Comparison of ENCODE assay signal across 8 mouse cellular contexts in the genomic region with DNA sequence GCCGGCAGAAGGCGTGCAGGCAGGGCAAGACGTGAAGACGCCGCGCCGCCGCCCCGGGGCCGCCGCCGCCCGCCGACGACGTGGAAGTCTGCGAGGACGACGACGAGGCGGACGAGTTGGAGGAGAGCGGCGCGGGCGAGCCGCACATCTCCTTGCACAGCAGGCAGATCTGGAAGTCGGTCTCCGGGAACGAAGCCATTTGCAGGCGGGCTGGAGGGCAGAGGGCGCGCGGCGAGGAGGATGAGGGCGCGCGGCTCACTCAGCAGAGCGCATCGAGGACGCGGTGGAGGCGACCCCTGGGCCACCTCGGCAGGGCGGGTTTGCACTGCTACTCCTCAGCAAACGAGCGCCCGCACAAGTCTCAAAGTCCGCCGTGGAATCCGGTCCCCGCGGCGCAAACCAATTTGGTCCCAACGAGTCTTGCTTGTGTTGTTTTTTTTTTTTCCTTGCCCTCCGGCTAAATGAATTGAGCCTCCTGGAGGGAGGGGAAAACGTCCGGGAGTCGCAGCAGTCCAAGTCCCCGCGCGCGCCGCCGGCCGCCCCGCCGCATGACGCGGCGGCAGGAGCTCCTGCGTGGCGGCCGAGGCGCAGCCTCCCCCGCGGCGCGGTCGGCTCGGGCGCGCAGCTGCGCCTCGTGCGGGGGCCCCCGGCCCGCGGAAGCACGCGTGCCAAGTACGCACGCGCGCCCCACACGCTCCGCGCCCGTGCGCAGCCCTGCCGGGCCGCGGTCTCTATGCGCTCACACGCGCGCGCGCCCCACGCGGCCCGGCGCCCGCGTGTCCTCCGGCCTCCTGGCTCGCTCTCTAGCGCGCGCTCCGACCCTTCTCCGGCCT. TPM values are rescaled to one million over a fixed set of nuclear protein-coding genes. Genes with fewer than 3 reads are reported as not detected.
DNase-seq lines count a peak whose midpoint lies in the region; ATAC-seq and TF ChIP-seq lines count a peak whose summit lies in the region.

No protein-coding gene starts in this region.

- peaks cover 19% of the 10 kb centered on the region for H3K4me1 ChIP-seq in heart, postnatal 0 days (ENCODE audit: control insufficient read depth, insufficient read depth)
- peaks cover 42% of the 10 kb centered on the region for H3K4me1 ChIP-seq in forebrain, embryonic 12.5 days
- H3K4me1 ChIP-seq in limb, embryonic 14.5 days (ENCODE audit: control insufficient read depth, insufficient read depth, low read length): 0 out of 2 replicates have a peak, but pooled peaks cover 6% of the 10 kb centered on the region

- no peak for ATAC-seq in heart, postnatal 0 days (ENCODE audit: insufficient read depth, low read depth)
- ATAC-seq in forebrain, embryonic 12.5 days (ENCODE audit: low FRiP score): peak; percentile 57
- ATAC-seq in limb, embryonic 14.5 days (ENCODE audit: low FRiP score, low read depth): peak; percentile 39; the same call in 1 of the 2 replicates
- ATAC-seq in erythroid progenitor cell, adult 5-6 weeks (replicated peaks; ENCODE audit: low FRiP score, poor library complexity, severe bottlenecking): no peak

- no peaks in the 10 kb centered on the region for H3K36me3 ChIP-seq in heart, postnatal 0 days (replicated peaks; ENCODE audit: control insufficient read depth, insufficient read depth, low read length)
- H3K36me3 ChIP-seq in forebrain, embryonic 12.5 days (replicated peaks): no peaks in the 10 kb centered on the region
- H3K36me3 ChIP-seq in limb, embryonic 14.5 days (ENCODE audit: control insufficient read depth, insufficient read depth, low read length): no peaks in the 10 kb centered on the region

- H3K27me3 ChIP-seq in heart, postnatal 0 days (ENCODE audit: control insufficient read depth, insufficient read depth, low read length): peaks cover 81% of the 10 kb centered on the region
- peaks cover 68% of the 10 kb centered on the region for H3K27me3 ChIP-seq in forebrain, embryonic 12.5 days
- peaks cover 32% of the 10 kb centered on the region; the same call in 1 of the 2 replicates for H3K27me3 ChIP-seq in limb, embryonic 14.5 days (ENCODE audit: control insufficient read depth, insufficient read depth, low read length)

- TF ChIP-seq EP300 in heart, postnatal 0 days (IDR thresholded peaks at IDR 0.05; ENCODE audit: low read depth): no peak

- intact Hi-C loops in heart, postnatal 14 days (cut with DNase I): no loop called here

- DNase-seq in heart, postnatal 0 days (ENCODE audit: low spot score): no peak
- no peak for DNase-seq in heart, postnatal 14 days
- DNase-seq in R1 (ENCODE audit: low read depth, low spot score): peak; percentile 81
- DNase-seq in limb, embryonic 14.5 days (ENCODE audit: low spot score): no peak
- peak; percentile 71 for DNase-seq in retina, embryonic 14.5 days (ENCODE audit: low spot score)
- DNase-seq in layer of hippocampus, adult 11-12 months (ENCODE audit: low spot score): no peak

- H3K4me3 ChIP-seq in heart, postnatal 0 days (ENCODE audit: low read depth, low read length): peak overlapping the region; percentile 52
- H3K4me3 ChIP-seq in forebrain, embryonic 12.5 days (replicated peaks): peak overlapping the region; percentile 52
- H3K4me3 ChIP-seq in limb, embryonic 14.5 days (replicated peaks; ENCODE audit: low read length): peak overlapping the region; percentile 62

- no peak overlapping the region for H3K9ac ChIP-seq in heart, postnatal 0 days (replicated peaks; ENCODE audit: low read depth, low read length)
- H3K9ac ChIP-seq in forebrain, embryonic 12.5 days: peak overlapping the region; percentile 57
- peak overlapping the region; percentile 66 for H3K9ac ChIP-seq in limb, embryonic 14.5 days (ENCODE audit: low read depth, low read length, severe bottlenecking)

- under 1% methylated on average over 107 of the region's 122 CpGs for WGBS in heart, postnatal 0 days
- under 1% methylated on average over 95 of the region's 122 CpGs for WGBS in forebrain, embryonic 12.5 days
- under 1% methylated on average over 96 of the region's 122 CpGs for WGBS in limb, embryonic 14.5 days

- peak overlapping the region; percentile 87 for H3K4me2 ChIP-seq in heart, postnatal 0 days (ENCODE audit: low read depth, low read length)
- H3K4me2 ChIP-seq in forebrain, embryonic 12.5 days: peak overlapping the region; percentile 89
- peak overlapping the region; percentile 94 for H3K4me2 ChIP-seq in limb, embryonic 14.5 days (replicated peaks; ENCODE audit: low read depth, low read length, severe bottlenecking)

- TF ChIP-seq POLR2A in limb, embryonic 14.5 days (IDR thresholded peaks at IDR 0.05; ENCODE audit: borderline replicate concordance, extremely low read depth, insufficient read depth, insufficient read length): no peak

- TF ChIP-seq CTCF in heart, postnatal 0 days (IDR thresholded peaks at IDR 0.05; ENCODE audit: low read depth): no peak

- no peaks in the 10 kb centered on the region for H3K9me3 ChIP-seq in heart, postnatal 0 days (replicated peaks; ENCODE audit: control insufficient read depth, low read length)
- H3K9me3 ChIP-seq in forebrain, embryonic 12.5 days: no peaks in the 10 kb centered on the region
- no peaks in the 10 kb centered on the region for H3K9me3 ChIP-seq in limb, embryonic 14.5 days (ENCODE audit: control insufficient read depth, low read length)

- no peak overlapping the region for H3K27ac ChIP-seq in heart, postnatal 0 days (ENCODE audit: low read depth)
- H3K27ac ChIP-seq in forebrain, embryonic 12.5 days: peak overlapping the region; percentile 65; the same call in 1 of the 2 replicates
- H3K27ac ChIP-seq in limb, embryonic 14.5 days (replicated peaks; ENCODE audit: low read depth, low read length): peak overlapping the region; percentile 55

RNA-seq across cellular contexts. Expression of gene Trim71, which starts 1.0 kb away (rescaled TPM):
- total RNA-seq in heart, postnatal 0 days (2014; rRNA removed; ENCODE audit: low replicate concordance): under 0.01 and 0.04 TPM in 2 replicates
- polyA plus RNA-seq in heart, postnatal 0 days (2015; fragmentation: Nextera tagmentation; extraction: Ambion mirVana): not detected in 2 replicates
- total RNA-seq in heart, postnatal 14 days (2021): not detected
- 0.36 and 0.52 TPM in 2 replicates for polyA plus RNA-seq in forebrain, embryonic 12.5 days (2016; fragmentation: Nextera tagmentation; extraction: Ambion mirVana)
- polyA plus RNA-seq in limb, embryonic 14.5 days (2012; rRNA removed): 0.33 and 0.50 TPM in 2 replicates
- 0.26 TPM in 2 replicates for polyA plus RNA-seq in limb, embryonic 14.5 days (2014; fragmentation: Nextera tagmentation; extraction: Ambion mirVana)
- total RNA-seq in erythroid progenitor cell, adult 5-6 weeks (2015; ENCODE audit: low replicate concordance): not detected in 2 replicates
- not detected in 2 replicates for total RNA-seq in erythroid progenitor cell, adult 5-6 weeks (2017; ENCODE audit: low replicate concordance)

RNA-seq across cellular contexts. Expression of gene C130032M10Rik, which starts 47.6 kb away (rescaled TPM):
- 5.7 TPM in 1 of 2 replicates, not detected in the other for total RNA-seq in heart, postnatal 0 days (2014; rRNA removed; ENCODE audit: low replicate concordance)
- 0.22 and 0.44 TPM in 2 replicates for polyA plus RNA-seq in heart, postnatal 0 days (2015; fragmentation: Nextera tagmentation; extraction: Ambion mirVana)
- total RNA-seq in heart, postnatal 14 days (2021): not detected
- not detected in 2 replicates for polyA plus RNA-seq in forebrain, embryonic 12.5 days (2016; fragmentation: Nextera tagmentation; extraction: Ambion mirVana)
- polyA plus RNA-seq in limb, embryonic 14.5 days (2012; rRNA removed): 1.9 and 2.0 TPM in 2 replicates
- 1.3 and 3.4 TPM in 2 replicates for polyA plus RNA-seq in limb, embryonic 14.5 days (2014; fragmentation: Nextera tagmentation; extraction: Ambion mirVana)
- not detected in 2 replicates for total RNA-seq in erythroid progenitor cell, adult 5-6 weeks (2015; ENCODE audit: low replicate concordance)
- total RNA-seq in erythroid progenitor cell, adult 5-6 weeks (2017; ENCODE audit: low replicate concordance): not detected in 2 replicates

RNA-seq across cellular contexts. Expression of gene Ccr4, which starts 58.4 kb away (rescaled TPM):
- total RNA-seq in heart, postnatal 0 days (2014; rRNA removed; ENCODE audit: low replicate concordance): not detected in 2 replicates
- not detected in 2 replicates for polyA plus RNA-seq in heart, postnatal 0 days (2015; fragmentation: Nextera tagmentation; extraction: Ambion mirVana)
- total RNA-seq in heart, postnatal 14 days (2021): under 1 TPM in 1 of 2 experiments, not detected in 1; 0.68 TPM
- not detected in 2 replicates for polyA plus RNA-seq in forebrain, embryonic 12.5 days (2016; fragmentation: Nextera tagmentation; extraction: Ambion mirVana)
- 1.2 and 2.5 TPM in 2 replicates for polyA plus RNA-seq in limb, embryonic 14.5 days (2012; rRNA removed)
- 1.2 and 2.7 TPM in 2 replicates for polyA plus RNA-seq in limb, embryonic 14.5 days (2014; fragmentation: Nextera tagmentation; extraction: Ambion mirVana)
- 2.5 TPM in 1 of 2 replicates, not detected in the other for total RNA-seq in erythroid progenitor cell, adult 5-6 weeks (2015; ENCODE audit: low replicate concordance)
- total RNA-seq in erythroid progenitor cell, adult 5-6 weeks (2017; ENCODE audit: low replicate concordance): 0.39 TPM in 1 of 2 replicates, not detected in the other

Comparison
In these comparisons a context has a peak if more than half of its experiments do, and no peak if none do; other contexts are left out.
1. ATAC-seq: peak in forebrain, embryonic 12.5 days (single experiment) and limb, embryonic 14.5 days (single experiment); none in heart, postnatal 0 days (single experiment) and erythroid progenitor cell, adult 5-6 weeks (single experiment).
2. DNase-seq: peak in R1 (single experiment) and retina, embryonic 14.5 days (single experiment); none in heart, postnatal 0 days (single experiment), heart, postnatal 14 days (0 of 2), limb, embryonic 14.5 days (single experiment) and layer of hippocampus, adult 11-12 months (single experiment).
3. Peak in every context shown above with its lines, with median percentiles within 50 percentile points of each other: H3K4me2 ChIP-seq and H3K4me3 ChIP-seq.